Mouse (Mus musculus) MEL (cell line): ENCODE data around the gene Gpr156. TPM values are rescaled to one million over a fixed set of nuclear protein-coding genes. Genes with fewer than 3 reads are reported as not detected.

Experiments
- DNase-seq: peaks from one replicate; pipeline ENCODE4 v3.0.0; 2011; ENCODE audit warnings: low read depth, low spot score
- H3K27ac ChIP-seq: 2 replicates; pipeline ENCODE4 v1.5.1; 2012; ENCODE audit warnings: low read depth, mild to moderate bottlenecking, control low read depth, low read length, moderate library complexity; ENCODE audit not compliant: control insufficient read depth
- H3K27me3 ChIP-seq, 2 experiments: fragments of 150-350 bp in 1 of 2; sonication (generic) in 1 of 2; 2 replicates each; pipeline ENCODE4 v1.6.1; 2012; ENCODE audit warnings: low read length in 2 of 2, mild to moderate bottlenecking in 2 of 2, improper control_type of control experiment in 1 of 2, moderate library complexity in 1 of 2; ENCODE audit not compliant: insufficient read depth in 2 of 2, control insufficient read depth in 1 of 2
- H3K36me3 ChIP-seq, 2 experiments: 2 replicates each; pipeline ENCODE4 v1.6.1; 2012 to 2014; ENCODE audit warnings: low read length in 2 of 2, improper control_type of control experiment in 1 of 2, inconsistent platforms in 1 of 2, mild to moderate bottlenecking in 1 of 2; ENCODE audit not compliant: insufficient read depth in 2 of 2, control insufficient read depth in 1 of 2
- H3K4me1 ChIP-seq, 2 experiments: fragments of 150-350 bp in 1 of 2; sonication (generic) in 1 of 2; 2 replicates each; pipeline ENCODE4 v1.6.1; 2012; ENCODE audit warnings: low read length in 2 of 2, improper control_type of control experiment in 1 of 2, mild to moderate bottlenecking in 1 of 2; ENCODE audit not compliant: insufficient read depth in 2 of 2, control insufficient read depth in 1 of 2
- H3K4me3 ChIP-seq, 2 experiments: fragments of 150-350 bp in 1 of 2; sonication (generic) in 1 of 2; 2 replicates each; pipeline ENCODE4 v1.5.1; 2012; ENCODE audit warnings: low read depth in 2 of 2, low read length in 2 of 2, mild to moderate bottlenecking in 2 of 2, moderate library complexity in 2 of 2, control low read depth in 1 of 2, improper control_type of control experiment in 1 of 2; ENCODE audit not compliant: control insufficient read depth in 1 of 2, insufficient read depth in 1 of 2
- H3K79me2 ChIP-seq: 2 replicates; pipeline ENCODE4 v1.6.1; 2012; ENCODE audit warnings: mild to moderate bottlenecking, low read length, moderate library complexity; ENCODE audit not compliant: control insufficient read depth, poor library complexity, insufficient read depth
- H3K9ac ChIP-seq: 2 replicates; pipeline ENCODE4 v1.6.1; 2012; ENCODE audit warnings: low read depth, mild to moderate bottlenecking, control low read depth, low read length, moderate library complexity; ENCODE audit not compliant: control insufficient read depth, poor library complexity, severe bottlenecking
- H3K9me3 ChIP-seq: fragments of 150-350 bp; sonication (generic); replicated peaks from 2 replicates; pipeline ENCODE4 v1.6.1; 2012; ENCODE audit warnings: mild to moderate bottlenecking, low read length, improper control_type of control experiment, moderate library complexity; ENCODE audit not compliant: insufficient read depth
- CHD1 ChIP-seq: IDR thresholded peaks from 2 replicates; pipeline ENCODE4 v1.6.1; 2012; ENCODE audit warnings: low read depth, mild to moderate bottlenecking, inconsistent platforms, low read length, improper control_type of control experiment
- CHD2 ChIP-seq: IDR thresholded peaks from 2 replicates; pipeline ENCODE4 v1.6.1; 2011; ENCODE audit warnings: low read length, improper control_type of control experiment
- CTCF ChIP-seq, 3 experiments: IDR thresholded peaks in 2 of 3; conservative IDR thresholded peaks in 1 of 3; 2 replicates each; pipeline ENCODE4 v1.5.1; 2011 to 2012; ENCODE audit warnings: low read length in 3 of 3, low read depth in 2 of 3, mild to moderate bottlenecking in 2 of 3, improper control_type of control experiment in 1 of 3, inconsistent platforms in 1 of 3, mixed read lengths in 1 of 3, moderate library complexity in 1 of 3; ENCODE audit not compliant: control insufficient read depth in 1 of 3, insufficient read depth in 1 of 3, poor library complexity in 1 of 3, severe bottlenecking in 1 of 3
- ELF1 ChIP-seq: IDR thresholded peaks from 2 replicates; pipeline ENCODE4 v1.6.1; 2014; ENCODE audit warnings: low read depth, mild to moderate bottlenecking, inconsistent platforms, low read length, improper control_type of control experiment, moderate library complexity
- ETS1 ChIP-seq: IDR thresholded peaks from 2 replicates; pipeline ENCODE4 v1.6.1; 2012; ENCODE audit warnings: low read depth, mild to moderate bottlenecking, inconsistent platforms, low read length, improper control_type of control experiment, moderate library complexity
- HCFC1 ChIP-seq: IDR thresholded peaks from 2 replicates; pipeline ENCODE4 v1.6.1; 2012; ENCODE audit warnings: low read depth, mild to moderate bottlenecking, inconsistent platforms, low read length, improper control_type of control experiment, moderate library complexity
- MAFK ChIP-seq: IDR thresholded peaks from 2 replicates; pipeline ENCODE4 v1.6.1; 2011; ENCODE audit warnings: low read depth, mild to moderate bottlenecking, low read length, improper control_type of control experiment, borderline replicate concordance
- MEF2A ChIP-seq: IDR thresholded peaks from 2 replicates; pipeline ENCODE4 v1.6.1; 2014; ENCODE audit warnings: low read depth, mild to moderate bottlenecking, inconsistent platforms, low read length, improper control_type of control experiment; ENCODE audit not compliant: poor library complexity, insufficient replicate concordance, severe bottlenecking; ENCODE audit errors: extremely low read depth
- MYC ChIP-seq: IDR thresholded peaks from 2 replicates; pipeline ENCODE4 v1.6.1; 2011; ENCODE audit warnings: low read depth, mild to moderate bottlenecking, low read length, improper control_type of control experiment, moderate library complexity
- NRF1 ChIP-seq: IDR thresholded peaks from 2 replicates; pipeline ENCODE4 v1.6.1; 2014; ENCODE audit warnings: low read depth, mild to moderate bottlenecking, inconsistent platforms, low read length, improper control_type of control experiment, moderate library complexity; ENCODE audit not compliant: poor library complexity, insufficient read depth, severe bottlenecking
- RAD21 ChIP-seq: IDR thresholded peaks from 2 replicates; pipeline ENCODE4 v1.6.1; 2011; ENCODE audit warnings: mild to moderate bottlenecking, low read depth, low read length, improper control_type of control experiment
- TAL1 ChIP-seq: IDR thresholded peaks from 2 replicates; pipeline ENCODE4 v1.6.1; 2012; ENCODE audit warnings: mild to moderate bottlenecking, inconsistent platforms, low read length, moderate library complexity, mixed read lengths
- TBP ChIP-seq: IDR thresholded peaks from 2 replicates; pipeline ENCODE4 v1.8.0; 2011; ENCODE audit warnings: low read depth, low read length, improper control_type of control experiment
- ZMIZ1 ChIP-seq: IDR thresholded peaks from 2 replicates; pipeline ENCODE4 v1.6.1; 2012; ENCODE audit warnings: low read depth, mild to moderate bottlenecking, inconsistent platforms, low read length, improper control_type of control experiment, moderate library complexity
- ZNF384 ChIP-seq: IDR thresholded peaks from 2 replicates; pipeline ENCODE4 v1.6.1; 2012; ENCODE audit warnings: low read depth, mild to moderate bottlenecking, inconsistent platforms, low read length, improper control_type of control experiment
- polyA plus RNA-seq, 2 experiments: library from polyadenylated mRNA; stranded (reverse) in 1 of 2; unstranded in 1 of 2; fragments of >175 nt in 1 of 2; fragments of >200 nt in 1 of 2; gene quantifications; 2 replicates each; pipeline versions ENCODE4 v1.2.1 to v1.2.4; 2012; ENCODE audit warnings: low replicate concordance in 2 of 2, low read depth in 1 of 2; ENCODE audit not compliant: insufficient read length in 2 of 2, insufficient read depth in 1 of 2, missing spikeins in 1 of 2
- total RNA-seq: library from RNA; depleted of rRNA; stranded (reverse); fragments of 300-350 nt; gene quantifications from 2 replicates; pipeline ENCODE4 v1.2.3, GENCODE M21; 2012

Gene Gpr156
- total and polyA plus RNA-seq, 3 experiments = not detected

DNA sequence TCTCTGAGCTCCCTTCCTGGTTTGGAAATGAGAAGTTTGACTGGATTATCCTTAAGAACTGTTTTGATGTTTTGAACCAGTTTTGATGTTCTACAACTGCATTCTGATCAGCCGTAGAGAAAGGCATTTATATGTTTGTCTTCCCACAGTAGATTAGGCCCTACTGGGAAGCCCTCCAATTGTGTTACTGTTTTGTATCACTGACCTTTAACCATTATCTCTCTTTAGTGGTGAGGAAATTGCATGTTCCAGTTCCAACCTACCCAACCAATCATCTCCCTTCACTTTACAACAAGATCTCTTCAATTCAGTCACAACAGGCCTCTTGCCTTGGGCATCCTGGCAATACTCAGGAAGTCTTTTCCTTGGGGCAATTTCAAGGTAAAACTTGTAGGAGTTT, 5.2 kb upstream of the Gpr156 start:
- Histone ChIP-seq H3K27me3 (peaks cover 0 to 2% of the 10 kb centered on the region in 2 experiments; a peak in 2 of 4 replicates), H3K79me2 (no peaks in the 10 kb centered on the region), H3K9me3 (no peaks in the 10 kb centered on the region), H3K27ac (no peak overlapping the region), H3K4me1 (no peaks in the 10 kb centered on the region), H3K36me3 (no peaks in the 10 kb centered on the region), H3K9ac (no peak overlapping the region), H3K4me3 (no peak overlapping the region)
- DNase-seq = no peak
- no peak for TF ChIP-seq ETS1
- TF ChIP-seq MAFK = no peak
- TF ChIP-seq ZNF384 = no peak
- no peak for TF ChIP-seq TAL1
- no peak for TF ChIP-seq TBP
- TF ChIP-seq CHD2 = no peak
- TF ChIP-seq RAD21 = no peak
- no peak for TF ChIP-seq MEF2A
- no peak for TF ChIP-seq NRF1
- no peak for TF ChIP-seq ZMIZ1

DNA sequence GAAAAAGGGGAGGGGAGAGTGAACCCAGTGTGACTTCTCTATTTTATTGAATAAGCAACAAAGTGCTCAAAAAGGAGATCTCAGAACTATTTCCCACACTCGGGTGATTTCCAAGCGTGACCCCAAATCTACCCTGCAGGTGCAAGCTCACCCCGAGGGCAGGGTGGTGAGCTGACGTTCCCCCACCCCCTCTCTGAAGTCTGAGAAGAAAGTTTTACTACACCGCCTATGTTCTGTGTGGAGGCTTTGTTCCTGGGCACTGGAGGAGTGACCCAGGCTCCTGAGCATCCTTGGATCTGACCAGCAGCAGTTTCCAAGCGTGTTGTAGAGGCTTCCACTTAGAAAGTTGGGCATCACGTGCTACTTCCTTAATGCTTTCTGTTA, 514 bp downstream of the Gpr156 start:
- Histone ChIP-seq H3K9ac (no peak overlapping the region), H3K36me3 (no peaks in the 10 kb centered on the region), H3K4me3 (no peak overlapping the region), H3K79me2 (no peaks in the 10 kb centered on the region), H3K27me3 (no peaks in the 10 kb centered on the region; a peak in 2 of 4 replicates), H3K27ac (no peak overlapping the region), H3K4me1 (no peaks in the 10 kb centered on the region), H3K9me3 (no peaks in the 10 kb centered on the region)
- DNase-seq = no peak
- TF ChIP-seq HCFC1 = no peak
- TF ChIP-seq CHD2 = no peak
- TF ChIP-seq ELF1 = no peak
- no peak for TF ChIP-seq MEF2A
- TF ChIP-seq MYC = no peak
- TF ChIP-seq MAFK = no peak
- no peak for TF ChIP-seq NRF1
- TF ChIP-seq CHD1 = no peak

DNA sequence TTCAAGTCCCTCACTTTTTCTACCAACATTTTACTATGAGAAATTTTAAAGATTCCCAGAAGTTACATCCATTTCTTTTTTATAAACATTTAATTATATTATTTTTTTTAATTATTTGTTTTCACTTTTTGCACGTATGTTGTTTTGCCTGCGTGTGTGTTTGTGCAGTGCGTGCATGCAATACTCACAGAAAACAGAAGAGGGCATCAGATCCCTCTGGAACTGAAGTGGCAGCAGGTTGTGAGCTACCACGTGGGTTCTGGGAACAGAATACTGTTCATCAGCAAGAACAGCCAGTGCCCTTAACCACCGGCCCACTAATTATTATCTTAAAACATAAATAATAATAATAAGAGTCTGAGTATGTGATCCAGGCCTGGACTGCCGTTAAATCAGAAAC, 2.7 kb downstream of the Gpr156 start:
- Histone ChIP-seq H3K9me3 (no peaks in the 10 kb centered on the region), H3K27ac (no peak overlapping the region), H3K27me3 (no peaks in the 10 kb centered on the region; a peak in 2 of 4 replicates), H3K4me1 (no peaks in the 10 kb centered on the region), H3K79me2 (no peaks in the 10 kb centered on the region), H3K36me3 (no peaks in the 10 kb centered on the region), H3K9ac (no peak overlapping the region), H3K4me3 (no peak overlapping the region)
- peak; percentile 13 for DNase-seq
- peak in 2 of 3 experiments; percentile 19 to 29; a peak in 4 of 6 replicates for TF ChIP-seq CTCF (IDR thresholded peaks at IDR 0.05 in 2 of 3, conservative IDR thresholded peaks at IDR 0.05 in 1 of 3; ENCODE audit: control insufficient read depth in 1 of 3, insufficient read depth in 1 of 3, low read depth in 2 of 3, low read length in 3 of 3, poor library complexity in 1 of 3, severe bottlenecking in 1 of 3)
- no peak for TF ChIP-seq ZMIZ1
- peak; percentile 18 for TF ChIP-seq RAD21
- TF ChIP-seq ZNF384 = no peak
